Mouse (Mus musculus) bone marrow, adult 2 months (tissue): ENCODE data around the gene Tmem59.

ENCODE experiments used
- CTCF ChIP-seq: fragments of 200-500 bp; IDR thresholded peaks from 2 replicates; pipeline ENCODE4 v1.5.1; 2011; ENCODE audit warnings: low read length, control low read depth; ENCODE audit not compliant: control insufficient read depth, insufficient read depth
- POLR2A ChIP-seq: fragments of 200-500 bp; IDR thresholded peaks from 2 replicates; pipeline ENCODE4 v1.6.1; 2011; ENCODE audit warnings: low read depth, mild to moderate bottlenecking, control low read depth, low read length, borderline replicate concordance; ENCODE audit not compliant: control insufficient read depth

GRCm38 (mm10) chr4:107246040-107246439 lies 67.8 kb downstream of the Tmem59 start:
- no peak for TF ChIP-seq CTCF
- no peak for TF ChIP-seq POLR2A
